Mouse (Mus musculus): ENCODE measurements at regions not wholly inside any gene's neighbourhood (a gene's known extent, or its start where the extent isn't known, plus 50 kb on each side); places are given as distances from the start of the nearest gene placed in this dataset.
A peak's percentile ranks its signal among the peaks of the same experiment; 100 is the strongest.
"Not testable (repeated sequence)": the region's sequence is repeated elsewhere in the genome, so short reads cannot be mapped to it uniquely, and the experiment has no call there.

- DNase-seq (ENCODE audit: low spot score), result no peak
Observed at GRCm38 (mm10) chr14:86315974-86316373, 825.1 kb downstream of the Diaph3 start.

GRCm38 (mm10) chr14:86308949-86309543 is 832.0 kb downstream of the Diaph3 start:
- DNase-seq (ENCODE audit: low spot score), result no peak

GRCm38 (mm10) chr14:86307806-86308205 is 833.2 kb downstream of the Diaph3 start:
- peak; percentile 50 for DNase-seq (ENCODE audit: low spot score)

GRCm38 (mm10) chr14:86301666-86302065 is 839.4 kb downstream of the Diaph3 start:
- no peak for DNase-seq (ENCODE audit: low spot score)

GRCm38 (mm10) chr14:86300811-86301210 is 840.2 kb downstream of the Diaph3 start:
- DNase-seq (ENCODE audit: low spot score), result no peak

GRCm38 (mm10) chr14:86297991-86298390 is 843.0 kb downstream of the Diaph3 start:
- DNase-seq (ENCODE audit: low spot score), result no peak

GRCm38 (mm10) chr14:86294606-86295005 is 846.4 kb downstream of the Diaph3 start:
- not testable (repeated sequence) for DNase-seq (ENCODE audit: low spot score)

- DNase-seq (ENCODE audit: low spot score), result no peak
Observed at GRCm38 (mm10) chr14:86293804-86294203, 847.2 kb downstream of the Diaph3 start.

- no peak for DNase-seq (ENCODE audit: low spot score)
Observed at GRCm38 (mm10) chr14:86293371-86293770, 847.7 kb downstream of the Diaph3 start.

GRCm38 (mm10) chr14:86290556-86290955 is 850.5 kb downstream of the Diaph3 start:
- DNase-seq (ENCODE audit: low spot score), result no peak

GRCm38 (mm10) chr14:86261640-86262230 is 879.3 kb downstream of the Diaph3 start:
- peak; percentile 27 for DNase-seq (ENCODE audit: low spot score)

- DNase-seq (ENCODE audit: low spot score), result no peak
Observed at GRCm38 (mm10) chr14:86254196-86254595, 886.8 kb downstream of the Diaph3 start.

GRCm38 (mm10) chr14:86251617-86252016 is 889.4 kb downstream of the Diaph3 start:
- DNase-seq (ENCODE audit: low spot score), result no peak

GRCm38 (mm10) chr14:86247686-86248085 is 893.3 kb downstream of the Diaph3 start:
- no peak for DNase-seq (ENCODE audit: low spot score)

GRCm38 (mm10) chr14:86246770-86247169 is 894.3 kb downstream of the Diaph3 start:
- DNase-seq (ENCODE audit: low spot score), result no peak

GRCm38 (mm10) chr14:86243662-86244061 is 897.4 kb downstream of the Diaph3 start:
- DNase-seq (ENCODE audit: low spot score), result no peak

- DNase-seq (ENCODE audit: low spot score), result no peak
Observed at GRCm38 (mm10) chr14:86242836-86243235, 898.2 kb downstream of the Diaph3 start.

GRCm38 (mm10) chr14:86239090-86239489 is 901.9 kb downstream of the Diaph3 start:
- DNase-seq (ENCODE audit: low spot score), result no peak

GRCm38 (mm10) chr14:86233305-86233704 is 907.7 kb downstream of the Diaph3 start:
- no peak for DNase-seq (ENCODE audit: low spot score)

GRCm38 (mm10) chr14:86230609-86231008 is 910.4 kb downstream of the Diaph3 start:
- no peak for DNase-seq (ENCODE audit: low spot score)

GRCm38 (mm10) chr14:86229755-86230154 is 911.3 kb downstream of the Diaph3 start:
- no peak for DNase-seq (ENCODE audit: low spot score)

GRCm38 (mm10) chr14:86215711-86216110 is 925.3 kb downstream of the Diaph3 start:
- no peak for DNase-seq (ENCODE audit: low spot score)

GRCm38 (mm10) chr14:86211654-86212053 is 929.4 kb downstream of the Diaph3 start:
- no peak for DNase-seq (ENCODE audit: low spot score)

- DNase-seq (ENCODE audit: low spot score), result no peak
Observed at GRCm38 (mm10) chr14:86204582-86204981, 936.5 kb downstream of the Diaph3 start.

Data from layer of hippocampus, adult 11-12 months (tissue).